Mouse (Mus musculus): Measurements from ENCODE around the gene Sumo2.
A peak's percentile ranks its signal among the peaks of the same experiment; 100 is the strongest.
"Not testable (repeated sequence)": the region's sequence is repeated elsewhere in the genome, so short reads cannot be mapped to it uniquely, and the experiment has no call there.

Gene Sumo2

DNA sequence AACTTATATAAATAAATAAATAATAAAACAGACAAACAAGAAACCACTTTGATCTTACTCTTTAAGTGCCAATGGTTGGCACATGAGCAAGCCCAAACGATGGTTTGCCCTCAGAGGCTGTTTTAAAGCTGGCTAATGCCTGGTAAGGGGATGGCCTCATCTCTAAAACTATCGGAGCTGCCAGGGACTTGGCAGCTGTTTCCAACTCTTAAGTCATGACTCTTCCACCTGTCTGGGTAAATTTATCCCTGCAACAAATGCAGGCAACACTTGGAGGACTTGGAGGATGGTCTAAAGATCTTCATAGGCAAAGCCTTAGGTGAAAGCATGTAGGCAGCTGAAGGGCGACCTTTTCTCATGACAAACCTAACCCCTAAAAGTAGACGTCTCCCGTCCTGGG, 19.1 kb downstream of the Sumo2 start:
- no peak for DNase-seq

DNA sequence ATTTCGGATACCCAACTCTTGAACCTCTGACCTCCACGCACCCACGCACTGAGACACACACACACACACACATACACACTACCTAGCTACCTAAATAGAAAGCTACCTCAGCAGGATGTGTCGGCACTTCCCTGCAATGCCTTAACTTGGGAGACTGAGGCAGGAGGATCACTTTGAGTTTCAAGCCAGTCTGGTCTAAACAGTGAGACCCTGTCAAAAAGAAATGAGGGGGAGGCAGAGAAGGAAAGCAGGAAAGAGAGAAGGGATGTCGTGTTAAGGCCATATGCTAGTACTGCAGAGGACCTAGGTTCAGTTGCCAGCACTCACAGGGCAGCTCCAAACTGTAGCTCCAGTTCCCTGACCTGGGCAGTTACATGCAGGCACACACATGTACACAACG, 21.1 kb downstream of the Sumo2 start:
- DNase-seq, result no peak

DNA sequence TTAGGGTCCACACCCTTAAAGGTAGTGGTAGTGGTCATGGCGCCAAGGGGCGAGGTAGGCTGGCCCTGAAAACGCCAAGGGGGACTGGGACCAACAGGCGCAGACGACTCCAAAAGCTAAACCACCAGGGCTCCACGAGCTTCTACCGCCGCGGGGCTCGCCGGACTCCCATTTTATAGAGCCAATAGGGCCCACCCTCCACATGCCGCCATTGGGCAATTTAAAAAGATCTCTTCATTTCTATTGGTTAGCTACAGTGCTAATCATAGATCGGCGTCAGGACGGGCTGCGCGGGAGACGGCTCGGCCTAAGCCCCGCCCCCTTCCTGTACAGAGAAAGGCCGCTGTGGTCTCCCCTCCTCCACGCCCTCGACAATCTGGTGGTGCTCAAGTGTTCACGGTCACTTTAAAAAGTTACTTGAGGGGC, 21.8 kb downstream of the Sumo2 start, which contains the start of gene Jpt1:
Gene Jpt1, minus strand, starts transcription at position 150 of the 426 bp plus-strand sequence.
- peak; percentile 97 for DNase-seq

DNA sequence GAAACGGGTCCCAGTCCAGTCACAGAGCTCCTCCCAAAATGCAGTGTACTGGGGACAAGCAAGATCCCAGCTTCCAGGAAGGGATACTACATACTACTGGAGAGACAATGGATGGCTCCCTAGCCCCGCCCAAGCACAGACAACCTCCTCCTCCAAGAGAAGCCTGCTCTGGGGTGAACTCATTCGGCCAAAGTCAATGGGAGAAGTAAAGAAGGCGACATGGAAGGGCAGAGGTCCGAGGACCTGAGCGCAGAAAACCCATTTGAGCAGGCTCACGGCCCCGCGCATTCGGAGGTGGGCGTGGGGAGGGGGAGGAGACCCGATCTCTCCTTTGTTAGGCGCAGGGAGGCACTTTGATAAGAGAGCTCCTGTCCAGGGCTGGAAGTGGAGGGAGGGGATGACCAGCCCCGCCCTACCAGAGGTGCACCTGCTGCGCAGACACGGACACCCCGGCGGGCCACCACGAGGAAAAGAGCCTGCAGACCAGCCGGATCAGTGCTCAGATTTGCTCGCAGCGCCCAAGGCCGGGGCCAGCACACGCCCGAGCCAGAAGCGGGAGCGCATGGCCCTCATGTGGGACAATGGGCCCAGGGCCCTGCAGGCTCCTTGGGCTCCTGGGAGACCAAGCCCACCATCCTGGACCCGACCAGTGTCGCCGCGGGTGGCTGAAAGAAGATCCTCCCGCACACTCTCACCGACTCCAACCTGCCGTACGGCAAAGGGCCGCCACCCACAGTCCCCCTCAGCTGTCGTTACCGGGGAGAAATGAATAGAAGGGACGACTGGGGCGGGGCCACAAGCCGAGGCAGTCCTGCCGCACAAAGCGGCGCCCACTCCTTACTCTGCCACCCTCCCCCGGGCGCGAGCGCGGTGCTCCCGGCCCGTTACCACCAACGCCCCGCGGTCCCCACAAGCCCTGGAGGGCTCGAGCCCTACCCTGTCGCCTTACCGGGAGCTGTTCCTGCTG, 22.5 kb downstream of the Sumo2 start:
- peak; percentile 60 for DNase-seq

- no peak for DNase-seq
These were observed 23.5 kb downstream of the Sumo2 start for GRCm38 (mm10) chr11:115512407-115513183.

DNA sequence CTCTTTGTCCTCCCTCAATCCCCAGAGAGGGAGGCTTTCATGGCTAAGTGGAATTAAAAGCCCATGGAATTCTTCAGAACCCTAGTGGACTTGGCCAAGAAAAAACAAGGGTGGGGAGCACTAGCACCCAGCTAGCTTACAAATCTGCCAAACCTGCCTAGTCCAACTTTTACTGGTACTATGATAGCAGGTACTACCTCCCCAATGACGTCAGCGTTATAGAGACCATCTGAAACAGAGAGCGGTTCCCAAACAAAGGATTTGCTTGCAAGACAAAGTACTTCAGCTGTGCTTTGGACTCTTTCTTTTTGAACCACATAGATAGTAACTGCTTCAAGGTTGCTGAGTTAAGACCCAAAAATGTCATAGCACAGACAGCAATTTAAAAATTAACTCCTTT, 24.1 kb downstream of the Sumo2 start:
- DNase-seq, result no peak

DNA sequence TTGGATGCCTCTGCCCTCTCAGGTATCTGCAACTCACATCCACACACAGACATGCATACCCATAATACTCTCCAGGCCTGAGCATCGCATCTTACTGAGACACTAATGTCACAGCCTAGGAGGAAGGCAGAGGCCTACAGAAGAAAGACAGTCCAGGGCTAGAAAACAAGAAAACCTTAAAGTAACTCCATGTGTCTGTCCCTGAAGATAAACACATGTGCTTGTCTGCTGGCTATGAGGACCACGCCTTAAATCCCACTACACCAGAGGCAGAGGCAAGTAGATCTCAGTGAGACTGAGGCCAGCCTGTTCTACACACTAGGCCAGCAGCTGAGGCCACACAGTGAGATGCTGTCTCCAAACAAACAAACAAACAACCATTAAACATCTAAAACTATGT, 25.0 kb downstream of the Sumo2 start:
- no peak for DNase-seq

DNA sequence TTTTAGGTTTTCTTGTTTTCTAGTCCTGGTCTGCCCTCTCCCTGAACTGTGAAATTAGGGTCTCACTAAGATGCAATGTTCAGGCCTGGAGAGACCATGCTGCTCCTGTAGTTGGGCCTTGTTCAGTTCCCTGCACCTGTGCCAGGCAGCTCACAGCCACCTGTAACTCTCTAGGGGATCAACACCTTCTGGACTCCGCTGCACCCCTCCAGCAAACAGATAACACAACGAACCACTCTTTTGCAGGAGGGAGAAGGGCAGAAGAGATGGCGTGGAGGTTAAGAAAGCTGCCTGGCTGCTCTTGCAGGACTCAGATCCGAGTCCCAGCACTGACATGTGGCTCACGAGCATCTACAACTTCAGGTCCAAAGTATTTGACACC, 25.6 kb downstream of the Sumo2 start:
- no peak for DNase-seq

- no peak for DNase-seq
These were observed 26.1 kb downstream of the Sumo2 start for GRCm38 (mm10) chr11:115509773-115510506.

DNA sequence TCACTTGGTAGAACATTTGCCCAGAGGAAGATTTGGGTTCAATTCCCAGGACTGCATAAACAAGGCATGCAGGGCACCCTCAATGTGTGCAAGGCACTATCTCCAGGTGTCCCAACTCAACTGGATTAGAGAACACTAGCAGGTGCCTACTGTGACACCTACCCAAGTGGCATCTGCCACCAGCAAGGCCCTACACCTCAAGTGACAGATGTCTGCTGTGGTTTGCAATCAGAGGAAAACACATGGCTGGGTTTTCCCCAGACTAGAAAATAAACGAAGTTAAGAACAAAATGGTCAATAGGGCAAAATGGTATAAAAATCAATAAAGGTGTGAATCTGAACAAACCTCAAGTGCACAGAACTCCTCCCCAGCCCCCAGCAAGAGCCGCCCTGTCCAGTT, 28.0 kb downstream of the Sumo2 start:
- no peak for DNase-seq

- DNase-seq, result no peak
These were observed 29.5 kb downstream of the Sumo2 start for GRCm38 (mm10) chr11:115506586-115506985.

DNA sequence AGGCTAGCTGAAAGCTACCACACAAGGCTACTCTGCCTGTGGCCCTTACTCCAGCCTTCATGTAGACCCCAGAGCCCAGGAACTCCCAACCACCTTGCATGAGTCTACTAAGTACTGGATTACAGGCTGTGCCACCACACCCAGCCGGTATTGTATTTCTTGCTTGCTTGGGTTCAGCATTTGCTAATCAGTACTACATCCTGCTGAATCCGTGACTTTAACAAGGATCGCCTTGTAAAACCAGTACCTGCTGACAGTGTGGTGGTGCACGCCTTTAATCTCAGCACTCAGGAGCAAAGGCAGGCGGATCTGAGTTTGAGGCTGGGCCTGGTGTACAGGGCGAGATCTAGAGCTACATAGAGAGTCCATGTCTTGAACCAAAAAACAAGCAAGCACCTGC, 33.4 kb downstream of the Sumo2 start:
- DNase-seq, result no peak

DNA sequence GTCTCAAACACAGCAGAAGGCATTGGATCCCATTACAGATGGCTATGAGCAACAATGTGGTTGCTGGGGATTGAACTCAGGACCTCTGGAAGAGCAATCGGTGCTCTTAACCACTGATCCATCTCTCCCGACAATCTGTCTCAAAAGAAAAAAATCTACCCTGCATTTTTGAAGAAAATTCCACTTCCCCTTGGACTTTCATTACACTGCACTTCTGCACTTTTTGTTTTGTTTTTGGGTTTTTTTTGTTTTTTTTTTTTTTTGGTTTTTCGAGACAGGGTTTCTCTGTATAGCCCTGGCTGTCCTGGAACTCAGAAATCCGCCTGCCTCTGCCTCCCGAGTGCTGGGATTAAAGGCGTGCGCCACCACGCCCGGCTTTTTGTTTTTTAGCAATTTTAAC, 39.5 kb downstream of the Sumo2 start:
- not testable (repeated sequence) for DNase-seq

- no peak for DNase-seq
These were observed 43.7 kb downstream of the Sumo2 start for GRCm38 (mm10) chr11:115492387-115492786.

- DNase-seq, result peak; percentile 85
These were observed 44.6 kb downstream of the Sumo2 start, which contains the start of gene Nt5c for GRCm38 (mm10) chr11:115491356-115492083. TSS of gene Nt5c (minus strand) at chr11:115491862.

DNA sequence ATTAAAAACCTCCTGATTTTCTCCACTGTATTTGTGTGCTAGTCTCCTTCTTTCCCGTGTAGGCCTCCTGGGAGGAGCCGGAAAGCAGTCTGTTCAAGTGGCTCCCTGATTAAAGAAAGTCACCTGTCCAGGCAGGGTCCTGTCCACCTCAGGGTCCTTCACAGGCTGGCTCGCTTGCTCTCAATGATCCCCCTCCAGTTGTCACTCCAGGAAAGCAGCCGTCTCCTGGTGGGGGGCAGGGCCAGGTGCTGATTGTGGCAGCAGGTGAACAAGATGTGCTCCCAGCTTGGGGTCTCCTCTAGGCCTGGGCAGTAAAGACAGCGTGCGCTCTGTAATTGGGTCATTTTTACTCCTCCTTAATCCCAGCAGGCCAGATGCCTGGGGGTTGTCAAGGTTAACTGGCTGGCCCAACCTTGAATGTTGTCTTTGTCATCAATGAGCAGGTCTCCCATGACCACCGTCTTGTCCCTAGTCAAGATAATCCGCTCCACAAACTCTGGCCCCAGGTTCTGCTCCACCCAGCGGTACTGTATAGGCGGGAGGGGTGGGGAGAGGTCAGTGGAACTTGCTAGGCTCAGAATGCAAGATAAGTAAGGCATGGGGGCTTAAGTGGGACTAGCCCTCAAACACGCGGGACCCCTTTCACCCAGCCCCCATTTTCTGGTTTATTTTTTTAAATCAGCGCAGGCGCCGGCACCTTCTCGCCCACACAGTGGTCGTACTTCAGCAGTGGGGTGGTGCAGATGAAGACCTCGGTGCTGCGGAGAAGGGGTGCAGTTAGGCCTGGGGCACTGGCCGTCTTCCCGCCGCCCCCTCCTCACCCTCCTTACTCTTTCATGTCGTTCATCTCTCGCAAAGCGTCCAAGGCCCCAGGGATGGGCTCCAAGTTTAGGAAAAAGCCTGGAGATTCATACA, 45.4 kb downstream of the Sumo2 start:
- DNase-seq, result no peak

GRCm38 (mm10) chr11:115488551-115489104, 47.4 kb downstream of the Sumo2 start:
- DNase-seq, result peak; percentile 83

- DNase-seq, result no peak
These were observed 50.9 kb downstream of the Sumo2 start for GRCm38 (mm10) chr11:115485155-115485554.

- DNase-seq, result peak; percentile 66
These were observed 52.4 kb downstream of the Sumo2 start for GRCm38 (mm10) chr11:115483726-115484125.

- DNase-seq, result no peak
These were observed 52.8 kb downstream of the Sumo2 start for GRCm38 (mm10) chr11:115483278-115483677.

All from cerebellum, adult 11-12 months (tissue).